Mouse (Mus musculus) lung, postnatal 0 days (tissue): Measurements from ENCODE around the gene Gm45234. TPM values are rescaled to one million over a fixed set of nuclear protein-coding genes. Genes with fewer than 3 reads are reported as not detected.

Experiments
- ATAC-seq: fragments of 200-750 bp; cut with Nextera tagmentation; 2 replicates; pipeline ENCODE4 v1.8.0; 2017; ENCODE audit warnings: moderate library complexity
- DNase-seq: peaks from one replicate; pipeline ENCODE4 v3.0.0-alpha.2; 2016; ENCODE audit warnings: low spot score
- H3K27ac ChIP-seq: fragments of 300-500 bp; sonication (generic); 2 replicates; pipeline ENCODE4 v1.5.1; 2014; ENCODE audit warnings: antibody characterized with exemption, mild to moderate bottlenecking, low read length, mixed read lengths
- H3K27me3 ChIP-seq: fragments of 300-500 bp; sonication (generic); replicated peaks from 2 replicates; pipeline ENCODE4 v1.6.1; 2014; ENCODE audit warnings: low read length, mixed read lengths; ENCODE audit not compliant: insufficient read depth
- H3K36me3 ChIP-seq: fragments of 300-500 bp; sonication (generic); 2 replicates; pipeline ENCODE4 v1.6.1; 2014; ENCODE audit warnings: low read length, mixed read lengths; ENCODE audit not compliant: insufficient read depth
- H3K4me1 ChIP-seq: fragments of 300-500 bp; sonication (generic); 2 replicates; pipeline ENCODE4 v1.6.1; 2014; ENCODE audit warnings: antibody characterized with exemption, low read depth, low read length, mixed read lengths; ENCODE audit not compliant: insufficient read depth
- H3K4me2 ChIP-seq: fragments of 300-500 bp; sonication (generic); replicated peaks from 2 replicates; pipeline ENCODE4 v1.6.1; 2014; ENCODE audit warnings: low read depth, mild to moderate bottlenecking, low read length, moderate library complexity, mixed read lengths
- H3K4me3 ChIP-seq: fragments of 300-500 bp; sonication (generic); 2 replicates; pipeline ENCODE4 v1.5.1; 2014; ENCODE audit warnings: low read depth, low read length
- H3K9ac ChIP-seq: fragments of 300-500 bp; sonication (generic); replicated peaks from 2 replicates; pipeline ENCODE4 v1.6.1; 2014; ENCODE audit warnings: low read depth, mild to moderate bottlenecking
- H3K9me3 ChIP-seq: fragments of 300-500 bp; sonication (generic); 2 replicates; pipeline ENCODE4 v1.6.1; 2016; ENCODE audit warnings: low read length, mixed read lengths
- CTCF ChIP-seq: IDR thresholded peaks from 2 replicates; pipeline ENCODE4 v1.5.1; 2016; ENCODE audit warnings: antibody characterized with exemption, mild to moderate bottlenecking
- EP300 ChIP-seq: IDR thresholded peaks from 2 replicates; pipeline ENCODE4 v1.6.1; 2016; ENCODE audit warnings: antibody characterized with exemption, mild to moderate bottlenecking, control low read depth
- WGBS: fragments of 180-500 bp; shearing (Covaris S2); extraction: QIAGEN DNeasy Blood & Tissue Kit; methylation state at CpG from one replicate; pipeline ENCODE4 v1.1.7; 2014; 5-methylcytosine and 5-hydroxymethylcytosine counted together
- polyA plus RNA-seq: library from polyadenylated mRNA; unstranded; fragments of >200 nt; fragmentation: Nextera tagmentation; extraction: Ambion mirVana; gene quantifications from 2 replicates; pipeline ENCODE4 v1.2.1, GENCODE M21; 2015

The Gm45234 gene
- polyA plus RNA-seq, 1 experiment from 2014 or later = not detected

DNA sequence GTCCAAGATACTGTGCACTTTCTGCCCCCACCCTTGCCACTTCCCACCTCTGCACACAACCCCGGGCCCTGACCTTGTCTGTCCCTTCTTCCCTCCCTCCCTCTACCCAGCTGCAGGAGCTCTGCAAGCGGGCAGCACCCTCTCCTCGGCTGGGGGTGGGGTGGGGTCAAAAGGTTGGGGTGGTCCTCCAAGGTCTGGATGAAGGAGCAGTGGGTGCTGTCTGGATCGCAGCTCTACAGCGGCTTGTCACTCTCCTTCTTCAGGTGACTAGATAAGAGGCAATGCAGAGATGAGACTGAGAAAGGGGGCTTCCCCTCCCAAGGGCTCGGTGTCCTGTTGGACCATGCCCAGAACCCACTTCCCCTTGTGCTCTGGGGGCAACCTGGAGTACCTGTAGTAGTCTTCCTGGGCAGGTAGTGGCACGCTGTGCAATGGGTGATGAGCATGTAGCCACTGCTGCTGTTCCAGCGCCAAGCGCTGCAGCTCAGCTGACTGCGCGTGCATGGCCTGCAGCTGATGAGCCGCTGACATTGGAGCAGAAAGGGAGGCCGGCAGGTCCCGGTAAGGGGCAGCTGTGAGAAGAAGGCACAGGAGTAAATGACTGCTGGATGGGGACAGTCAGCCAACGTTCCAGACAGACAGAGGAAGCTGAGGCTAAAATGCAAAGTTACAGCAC is 12.8 kb downstream of the Gm45234 start:
- Histone ChIP-seq H3K4me1 (no peaks in the 10 kb centered on the region; the same call in 1 of the 2 replicates), H3K9ac (no peak overlapping the region), H3K36me3 (peaks cover 9% of the 10 kb centered on the region; the same call in 1 of the 2 replicates), H3K27ac (no peak overlapping the region), H3K4me2 (no peak overlapping the region), H3K4me3 (no peak overlapping the region), H3K9me3 (no peaks in the 10 kb centered on the region), H3K27me3 (no peaks in the 10 kb centered on the region)
- DNase-seq = no peak
- 83% methylated on average over 15 of the region's 15 CpGs for WGBS
- ATAC-seq = no peak
- TF ChIP-seq CTCF (no peak), EP300 (no peak)

DNA sequence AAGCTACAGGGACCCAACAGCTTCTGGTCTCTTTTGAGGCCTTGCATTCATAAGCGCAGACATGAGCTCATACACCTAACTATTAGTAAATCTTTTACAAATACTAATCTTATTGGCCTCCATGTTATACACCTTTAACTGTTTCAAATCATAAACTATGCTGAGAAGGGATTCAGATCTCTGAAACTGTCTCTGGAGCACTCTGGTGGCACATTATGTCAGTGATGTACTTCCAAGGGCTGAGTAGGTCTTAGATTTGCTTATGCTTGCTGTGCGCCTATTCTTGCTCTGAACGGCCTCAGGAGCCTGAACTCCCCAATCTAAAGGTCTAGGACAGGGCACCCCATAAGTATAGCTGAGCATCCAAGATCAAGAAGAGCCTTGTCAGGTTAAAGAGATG is 14.0 kb downstream of the Gm45234 start:
- peak overlapping the region; percentile 96 for H3K27ac ChIP-seq
- DNase-seq (no peak), ATAC-seq (no peak)
- no peaks in the 10 kb centered on the region for H3K9me3 ChIP-seq
- 0 out of 2 replicates have a peak overlapping the region, but pooled peaks have one; percentile 10 for H3K9ac ChIP-seq
- H3K4me2 ChIP-seq = peak overlapping the region; percentile 80
- 0 out of 2 replicates have a peak overlapping the region, but pooled peaks have one; percentile 58 for H3K4me3 ChIP-seq
- TF ChIP-seq CTCF (no peak), EP300 (no peak)
- no peaks in the 10 kb centered on the region; the same call in 1 of the 2 replicates for H3K4me1 ChIP-seq
- H3K36me3 ChIP-seq = peaks cover 9% of the 10 kb centered on the region; the same call in 1 of the 2 replicates
- no peaks in the 10 kb centered on the region for H3K27me3 ChIP-seq
- 73% methylated on average over 3 of the region's 3 CpGs for WGBS

DNA sequence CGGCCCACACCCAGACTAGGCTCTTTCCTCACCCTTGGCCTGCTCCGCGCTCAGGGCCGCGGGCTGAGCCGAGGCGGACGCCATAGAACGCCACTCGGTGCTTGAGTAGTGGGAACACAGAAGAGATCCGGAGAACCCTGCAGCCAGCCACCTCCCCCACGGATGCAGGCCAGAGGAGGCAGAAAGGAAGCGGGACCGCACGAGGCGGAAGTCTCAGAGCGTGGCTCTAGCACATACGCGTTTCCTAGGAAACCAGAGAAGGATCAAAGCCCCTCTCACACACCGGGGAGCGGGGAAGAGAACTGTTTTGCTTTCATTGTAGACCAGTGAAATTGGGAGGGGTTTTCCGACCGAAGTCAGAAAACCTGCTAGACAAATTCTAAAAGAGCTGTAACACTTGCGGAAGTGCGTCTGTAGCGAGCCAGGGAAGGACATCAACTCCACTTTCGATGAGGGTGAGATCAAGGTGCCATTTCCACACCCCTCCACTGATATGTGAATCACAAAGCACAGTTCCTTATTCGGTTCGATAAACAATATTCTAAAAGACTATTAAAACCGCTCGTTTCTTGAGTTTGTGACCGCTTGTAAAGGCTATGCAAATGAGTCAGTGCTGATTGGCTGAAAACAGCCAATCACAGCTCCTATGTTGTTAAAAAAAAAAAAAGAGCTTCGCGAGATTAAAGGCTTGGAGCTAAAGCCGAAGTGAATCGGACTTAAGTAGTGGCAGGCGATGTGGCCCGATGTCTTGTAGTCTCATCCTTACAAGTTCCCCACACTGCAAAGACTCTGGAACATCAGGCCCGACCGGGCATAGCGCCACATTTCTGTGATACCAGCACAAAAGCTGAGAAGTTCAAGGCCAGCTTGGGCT is 14.7 kb downstream of the Gm45234 start, which contains the start of gene Grcc10:
Grcc10 (minus strand) TSS at position 487 of the 874 bp plus-strand sequence.
- 1% methylated on average over 41 of the region's 41 CpGs for WGBS
- Histone ChIP-seq H3K36me3 (peaks cover 9% of the 10 kb centered on the region; the same call in 1 of the 2 replicates), H3K4me2 (peak within 1 kb of the TSS; percentile 80), H3K27me3 (no peaks in the 10 kb centered on the region), H3K9me3 (no peaks in the 10 kb centered on the region), H3K4me3 (peak within 1 kb of the TSS; percentile 58), H3K27ac (peak within 1 kb of the TSS; percentile 96), H3K4me1 (no peaks in the 10 kb centered on the region; the same call in 1 of the 2 replicates), H3K9ac (peak within 1 kb of the TSS; percentile 53)
- peak; percentile 69 for ATAC-seq
- no peak; the same call in none of the 2 replicates for TF ChIP-seq EP300
- TF ChIP-seq CTCF = no peak
- peak; percentile 97 for DNase-seq

DNA sequence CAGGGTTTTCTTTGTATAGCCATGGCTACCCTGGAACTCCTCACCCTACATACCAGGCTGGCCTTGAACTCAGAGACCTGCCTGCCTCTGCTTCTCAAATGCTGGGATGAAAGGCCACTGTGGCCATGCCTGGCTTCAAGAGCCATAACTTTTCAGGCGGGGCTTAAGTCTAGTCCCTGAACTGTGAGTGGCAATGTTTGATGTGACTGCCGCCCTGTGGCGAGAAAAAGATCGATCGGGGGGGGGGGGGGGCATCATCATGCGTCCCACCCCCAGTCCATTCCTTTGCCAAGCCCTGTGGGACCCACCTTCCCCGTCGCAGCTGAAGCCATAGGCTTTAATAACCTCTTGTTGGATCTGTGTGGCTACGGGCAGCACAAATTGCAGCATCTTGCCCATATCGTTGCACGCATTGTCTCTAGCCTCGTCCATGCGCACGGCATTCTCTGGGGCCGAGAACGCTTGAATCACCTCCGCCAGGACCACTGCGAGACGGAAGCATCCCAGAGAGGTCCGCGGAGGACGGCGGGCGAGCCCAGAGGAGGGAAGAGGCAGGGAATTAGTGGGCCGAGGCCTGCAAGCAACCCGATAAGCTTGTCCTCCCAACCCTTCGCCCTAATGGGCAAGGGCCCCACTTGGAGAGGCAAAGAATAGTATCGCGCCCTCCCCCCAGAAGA is 15.5 kb downstream of the Gm45234 start:
- DNase-seq = peak; percentile 84
- peak overlapping the region; percentile 53 for H3K9ac ChIP-seq
- under 1% methylated on average over 26 of the region's 29 CpGs for WGBS
- H3K4me3 ChIP-seq = peak overlapping the region; percentile 58
- peak overlapping the region; percentile 80 for H3K4me2 ChIP-seq
- ATAC-seq = peak; percentile 16
- H3K27ac ChIP-seq = peak overlapping the region; percentile 96
- H3K27me3 ChIP-seq = no peaks in the 10 kb centered on the region
- TF ChIP-seq CTCF = peak; percentile 76
- no peak for TF ChIP-seq EP300
- no peaks in the 10 kb centered on the region; the same call in 1 of the 2 replicates for H3K4me1 ChIP-seq
- no peaks in the 10 kb centered on the region for H3K9me3 ChIP-seq
- peaks cover 9% of the 10 kb centered on the region; the same call in 1 of the 2 replicates for H3K36me3 ChIP-seq

DNA sequence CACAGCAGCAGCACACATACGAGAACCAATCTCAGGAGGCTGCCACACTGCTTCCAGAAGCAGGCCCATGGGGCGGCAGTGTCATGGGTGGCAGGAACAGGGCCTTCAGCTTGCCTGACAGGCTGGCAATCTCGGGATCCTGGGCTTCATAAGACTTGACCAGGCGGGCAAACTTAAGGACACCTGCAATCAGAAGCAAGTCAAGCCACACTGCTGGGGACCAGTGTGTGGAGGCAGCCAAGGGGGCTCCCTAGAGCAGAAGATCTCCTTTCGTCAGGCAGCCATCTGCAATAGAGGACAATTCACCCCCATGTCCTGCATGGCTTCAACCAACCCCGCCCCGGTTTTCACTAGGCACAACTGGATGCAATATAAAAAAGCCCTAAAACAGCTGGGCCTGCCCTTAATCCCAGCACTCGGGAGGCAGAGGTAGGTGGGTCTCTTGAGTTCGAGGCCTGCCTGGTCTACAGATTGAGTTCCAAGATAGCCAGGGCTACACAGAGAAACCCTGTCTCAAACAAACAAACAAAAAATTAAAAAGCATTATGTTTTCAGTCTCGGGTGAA is 16.5 kb downstream of the Gm45234 start:
- H3K27ac ChIP-seq = peak overlapping the region; percentile 72
- TF ChIP-seq CTCF (no peak), EP300 (no peak)
- H3K27me3 ChIP-seq = no peaks in the 10 kb centered on the region
- no peak overlapping the region for H3K4me3 ChIP-seq
- H3K4me2 ChIP-seq = no peak overlapping the region
- H3K9me3 ChIP-seq = no peaks in the 10 kb centered on the region
- WGBS = 86% methylated on average over 10 of the region's 10 CpGs
- no peak for ATAC-seq
- no peaks in the 10 kb centered on the region; the same call in 1 of the 2 replicates for H3K4me1 ChIP-seq
- no peak for DNase-seq
- H3K36me3 ChIP-seq = peaks cover 9% of the 10 kb centered on the region; the same call in 1 of the 2 replicates
- no peak overlapping the region for H3K9ac ChIP-seq
